Mouse (Mus musculus): ENCODE data around the gene Sept12. TPM values are rescaled to one million over a fixed set of nuclear protein-coding genes. Genes with fewer than 3 reads are reported as not detected.

The Sept12 gene
- total RNA-seq, 4 experiments from 2014 or later = not detected

DNA sequence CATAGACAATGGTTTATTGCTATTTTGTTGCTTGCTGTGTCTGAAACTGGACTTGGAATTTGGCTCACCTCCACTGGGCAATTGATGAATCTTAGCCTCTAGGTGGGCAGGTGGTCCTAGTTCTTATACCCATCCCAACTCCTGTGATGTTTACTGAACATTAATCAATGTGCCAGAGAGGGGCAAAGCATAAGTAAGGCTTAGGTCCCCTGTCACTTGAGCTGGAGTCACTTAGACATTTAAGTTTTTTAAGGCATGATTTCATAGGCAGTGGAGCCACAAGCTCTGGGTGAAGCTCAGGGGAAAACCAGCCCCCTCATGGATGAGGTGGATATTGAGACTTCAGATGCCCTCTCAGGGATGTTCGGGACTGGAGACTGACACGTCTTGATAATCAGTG lies 59.2 kb downstream of the Sept12 start, which contains the start of gene Nudt16l1:
TSS of gene Nudt16l1 (plus strand) at position 301 of the 400 bp plus-strand sequence.
- no peak for DNase-seq (ENCODE audit: low spot score in 2 of 2)

- no peak for DNase-seq (ENCODE audit: low spot score in 2 of 2)
Observed at GRCm38 (mm10) chr16:4937351-4938190, 60.1 kb downstream of the Sept12 start.

Other genes with a start within 250 kb of the Sept12 start
- gene Cdip1, start 207.6 kb downstream of the Sept12 start, total RNA-seq (2022) = 100 to 1,000 TPM; 214 to 244 (median 233) TPM
- gene 4930562C15Rik, start 162.4 kb downstream of the Sept12 start, total RNA-seq (2022) = not detected
- 10 to 100 TPM; 76.3 to 89.8 (median 82.7) TPM for gene Ubald1, start 117.5 kb downstream of the Sept12 start, total RNA-seq (2022)
- gene Mgrn1, start 111.6 kb downstream of the Sept12 start, total RNA-seq (2022) = 100 to 1,000 TPM; 204 to 222 (median 214) TPM
- gene Nudt16l1, start 59.1 kb downstream of the Sept12 start, total RNA-seq (2022) = 10 to 100 TPM; 75.3 to 81.3 (median 78.2) TPM
- gene Anks3, start 33.6 kb downstream of the Sept12 start, total RNA-seq (2022) = 10 to 100 TPM; 67.3 to 90.8 (median 81.5) TPM
- gene Smim22, start 9.4 kb upstream of the Sept12 start, total RNA-seq (2022) = not detected
- gene Rogdi, start 15.7 kb upstream of the Sept12 start, total RNA-seq (2022) = 100 to 1,000 TPM; 282 to 333 (median 307) TPM
- 100 to 1,000 TPM; 134 to 153 (median 147) TPM for gene Glyr1, start 52.0 kb upstream of the Sept12 start, total RNA-seq (2022)
- gene Ubn1, start 52.2 kb upstream of the Sept12 start, total RNA-seq (2022) = 10 to 100 TPM; 41.1 to 47.2 (median 44.8) TPM
- gene Ppl, start 134.6 kb upstream of the Sept12 start, total RNA-seq (2022) = 1 to 10 TPM; 3.9 to 6.4 (median 5.0) TPM
- 10 to 100 TPM in 2 of 4 experiments, 1 to 10 TPM in 2; 8.3 to 11.1 (median 9.7) TPM for gene Sec14l5, start 149.3 kb upstream of the Sept12 start, total RNA-seq (2022)
- gene Nagpa, start 206.2 kb upstream of the Sept12 start, total RNA-seq (2022) = 10 to 100 TPM; 11.1 to 18.8 (median 14.8) TPM
- 1 to 10 TPM; 5.2 to 6.2 (median 5.6) TPM for gene AU021092, start 224.4 kb upstream of the Sept12 start, total RNA-seq (2022)
- gene Alg1, start 235.8 kb upstream of the Sept12 start, total RNA-seq (2022) = 10 to 100 TPM; 32.0 to 36.7 (median 32.7) TPM